Mouse (Mus musculus): ENCODE results near the gene Pcsk4. TPM values are rescaled to one million over a fixed set of nuclear protein-coding genes. Genes with fewer than 3 reads are reported as not detected.

The Pcsk4 gene
- total and polyA plus RNA-seq, 2 experiments from 2014 or later: 7.5 to 14.6 TPM

DNA sequence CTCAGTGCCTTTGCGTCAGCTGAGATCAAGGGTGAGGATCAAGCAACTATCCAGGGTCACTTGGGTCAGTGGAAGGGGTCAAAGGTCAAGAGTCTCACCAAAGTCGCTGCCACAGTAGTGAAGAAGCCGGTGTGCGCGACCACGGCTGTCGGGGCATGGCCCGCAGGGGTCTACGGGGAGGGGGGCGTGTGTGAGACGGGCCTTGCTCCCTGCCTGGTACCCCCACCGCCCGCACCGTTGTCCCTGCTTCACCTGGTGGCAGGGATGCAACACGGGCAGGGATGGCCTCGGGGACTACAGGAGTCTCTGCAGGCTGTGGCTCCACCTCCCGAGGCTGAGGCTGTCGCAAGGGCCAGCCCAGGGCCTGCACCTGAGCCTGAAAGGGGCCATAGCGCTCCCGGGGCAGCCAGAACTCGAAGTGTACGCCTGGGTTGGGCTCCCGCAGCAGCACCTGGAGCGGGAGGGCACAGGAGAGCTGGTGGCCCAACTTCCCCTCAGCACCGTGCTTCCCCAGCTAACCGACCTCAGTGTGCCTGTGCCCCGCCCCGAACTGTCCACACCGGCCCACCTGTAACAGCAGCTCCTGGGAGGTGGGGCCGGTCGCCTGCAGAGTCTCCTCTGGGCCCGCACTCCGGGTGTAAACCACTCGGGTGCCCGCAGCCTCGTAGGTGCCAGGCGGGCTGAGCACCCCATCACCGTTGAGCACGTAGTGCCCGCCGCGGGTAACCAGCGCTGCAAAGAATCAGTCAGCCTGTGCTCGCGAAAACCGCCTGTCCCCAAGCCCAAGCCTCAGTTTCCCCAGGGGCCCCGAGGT is 12.4 kb upstream of the Pcsk4 start:
- Histone ChIP-seq H3K27me3 (ENCODE audit: insufficient read depth, low read length) (peaks cover 55% of the 10 kb centered on the region), H3K4me1 (ENCODE audit: insufficient read depth, low read length) (0 out of 2 replicates have a peak, but pooled peaks cover 2% of the 10 kb centered on the region), H3K9ac (replicated peaks; ENCODE audit: low read length, poor library complexity, severe bottlenecking) (no peak overlapping the region), H3K36me3 (ENCODE audit: insufficient read depth, low read length) (no peaks in the 10 kb centered on the region), H3K9me3 (ENCODE audit: low read length) (no peaks in the 10 kb centered on the region), H3K27ac (ENCODE audit: low read depth, low read length) (no peak overlapping the region), H3K4me2 (ENCODE audit: low read depth, low read length, poor library complexity, severe bottlenecking) (peak overlapping the region; percentile 45), H3K4me3 (ENCODE audit: low read depth, low read length) (peak overlapping the region; percentile 25; the same call in 1 of the 2 replicates)
- ATAC-seq (ENCODE audit: low FRiP score): no peak
- TF ChIP-seq CTCF (IDR thresholded peaks at IDR 0.05): no peak
- no peak for DNase-seq (ENCODE audit: low spot score)
- WGBS: 2% methylated on average over 47 of the region's 47 CpGs

DNA sequence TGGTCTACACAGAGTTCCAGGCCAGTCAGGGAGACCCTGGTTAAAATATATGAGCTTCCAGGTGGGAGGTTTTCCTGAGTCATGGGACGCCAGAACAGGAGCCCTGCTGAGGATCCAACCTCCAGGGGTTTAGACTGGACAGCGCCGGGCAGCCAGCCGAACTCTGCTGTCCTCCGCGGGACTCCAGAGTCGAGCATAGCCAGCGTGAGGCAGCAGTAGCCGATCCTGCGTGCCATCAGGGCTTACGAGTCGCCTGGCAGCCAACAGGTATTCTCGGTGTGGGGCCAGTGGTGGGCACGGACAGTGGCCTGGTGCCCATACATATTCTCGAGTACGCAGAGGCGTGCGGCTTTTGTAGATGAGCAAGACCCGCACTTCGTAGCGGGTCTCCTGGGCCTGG is 11.7 kb upstream of the Pcsk4 start:
- DNase-seq (ENCODE audit: low spot score) (no peak), ATAC-seq (ENCODE audit: low FRiP score) (no peak)
- Histone ChIP-seq H3K4me1 (ENCODE audit: insufficient read depth, low read length) (0 out of 2 replicates have a peak, but pooled peaks cover 2% of the 10 kb centered on the region), H3K9me3 (ENCODE audit: low read length) (no peaks in the 10 kb centered on the region), H3K4me2 (ENCODE audit: low read depth, low read length, poor library complexity, severe bottlenecking) (no peak overlapping the region), H3K27ac (ENCODE audit: low read depth, low read length) (no peak overlapping the region), H3K36me3 (ENCODE audit: insufficient read depth, low read length) (no peaks in the 10 kb centered on the region), H3K27me3 (ENCODE audit: insufficient read depth, low read length) (peaks cover 55% of the 10 kb centered on the region), H3K4me3 (ENCODE audit: low read depth, low read length) (no peak overlapping the region), H3K9ac (replicated peaks; ENCODE audit: low read length, poor library complexity, severe bottlenecking) (no peak overlapping the region)
- TF ChIP-seq CTCF (IDR thresholded peaks at IDR 0.05): no peak
- 11% methylated on average over 21 of the region's 21 CpGs for WGBS

DNA sequence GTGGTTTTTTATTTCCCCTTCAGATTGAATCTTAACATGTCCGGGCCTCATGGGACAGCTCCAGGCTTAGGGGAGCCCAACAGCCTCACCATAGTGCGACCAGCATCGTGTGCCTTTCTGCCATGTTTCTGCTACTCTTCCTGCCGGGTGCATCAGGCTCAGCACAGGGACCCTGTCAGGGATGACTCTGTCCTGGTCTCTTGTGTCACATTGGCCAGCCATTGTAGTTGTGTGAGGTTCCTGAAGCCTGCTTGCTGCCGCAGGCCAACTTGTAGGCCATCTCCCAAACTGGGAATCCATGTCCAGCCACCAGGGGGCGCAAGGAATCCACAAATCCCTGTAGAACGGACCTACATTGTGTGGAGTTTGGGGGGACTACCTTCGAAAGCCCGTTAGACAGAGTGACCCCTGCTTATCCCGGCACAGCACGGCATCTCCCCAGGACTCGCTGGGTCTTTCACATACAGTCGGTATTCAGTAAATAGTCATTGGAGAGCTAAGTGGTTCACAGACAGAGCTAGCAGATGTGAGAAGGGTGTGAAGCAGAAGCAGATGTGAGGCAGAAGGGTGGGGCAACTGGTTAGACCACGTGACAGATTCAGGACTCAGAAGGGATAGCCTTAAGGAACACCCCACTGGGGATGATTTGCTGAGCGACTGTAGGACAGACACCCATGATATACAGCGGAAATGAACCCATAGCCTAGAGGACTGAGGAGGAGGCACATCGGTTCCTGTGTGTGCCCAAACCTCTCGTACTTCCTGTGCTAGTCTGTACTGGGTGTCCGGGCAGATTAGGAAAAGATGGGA is 10.8 kb upstream of the Pcsk4 start:
- peak; percentile 36; the same call in 1 of the 2 replicates for ATAC-seq (ENCODE audit: low FRiP score)

DNA sequence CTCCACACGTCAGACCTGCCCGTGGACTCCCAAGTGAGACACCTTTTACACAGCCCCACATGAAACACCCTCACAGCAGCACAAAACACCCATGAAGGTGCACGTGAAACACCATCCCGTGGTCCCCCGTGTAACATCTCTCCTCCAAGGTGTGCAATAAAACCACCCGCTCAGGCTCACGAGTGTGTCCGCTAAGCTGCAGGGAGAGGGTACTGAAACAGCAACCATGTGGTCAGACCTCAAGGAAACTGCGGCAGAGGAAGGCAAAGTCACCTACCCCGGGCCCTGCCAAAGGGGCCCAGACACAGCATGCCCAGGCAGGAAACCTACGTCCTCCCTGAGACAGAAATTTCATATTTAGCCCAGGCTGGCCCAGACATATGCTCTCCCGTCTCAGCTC is 7.0 kb upstream of the Pcsk4 start:
- no peak for TF ChIP-seq CTCF (IDR thresholded peaks at IDR 0.05)
- no peak overlapping the region for H3K9ac ChIP-seq (replicated peaks; ENCODE audit: low read length, poor library complexity, severe bottlenecking)
- H3K4me2 ChIP-seq (ENCODE audit: low read depth, low read length, poor library complexity, severe bottlenecking): no peak overlapping the region
- H3K36me3 ChIP-seq (ENCODE audit: insufficient read depth, low read length): no peaks in the 10 kb centered on the region
- no peak overlapping the region for H3K4me3 ChIP-seq (ENCODE audit: low read depth, low read length)
- peaks cover 10% of the 10 kb centered on the region for H3K27me3 ChIP-seq (ENCODE audit: insufficient read depth, low read length)
- 89% methylated on average over 12 of the region's 12 CpGs for WGBS
- no peaks in the 10 kb centered on the region for H3K4me1 ChIP-seq (ENCODE audit: insufficient read depth, low read length)
- no peak for ATAC-seq (ENCODE audit: low FRiP score)
- H3K27ac ChIP-seq (ENCODE audit: low read depth, low read length): no peak overlapping the region
- no peaks in the 10 kb centered on the region for H3K9me3 ChIP-seq (ENCODE audit: low read length)
- DNase-seq (ENCODE audit: low spot score): no peak

More for the DNA sequence above, 10.8 kb upstream of the Pcsk4 start:
- H3K9me3 ChIP-seq (ENCODE audit: low read length): no peaks in the 10 kb centered on the region
- no peak overlapping the region for H3K4me3 ChIP-seq (ENCODE audit: low read depth, low read length)
- 0 out of 2 replicates have a peak, but pooled peaks cover 2% of the 10 kb centered on the region for H3K4me1 ChIP-seq (ENCODE audit: insufficient read depth, low read length)
- H3K27me3 ChIP-seq (ENCODE audit: insufficient read depth, low read length): peaks cover 46% of the 10 kb centered on the region
- WGBS: 22% methylated on average over 19 of the region's 19 CpGs
- no peak overlapping the region for H3K4me2 ChIP-seq (ENCODE audit: low read depth, low read length, poor library complexity, severe bottlenecking)
- peak; percentile 95 for TF ChIP-seq CTCF (IDR thresholded peaks at IDR 0.05)
- H3K36me3 ChIP-seq (ENCODE audit: insufficient read depth, low read length): no peaks in the 10 kb centered on the region
- no peak overlapping the region for H3K27ac ChIP-seq (ENCODE audit: low read depth, low read length)
- peak; percentile 88 for DNase-seq (ENCODE audit: low spot score)
- no peak overlapping the region for H3K9ac ChIP-seq (replicated peaks; ENCODE audit: low read length, poor library complexity, severe bottlenecking)

DNA sequence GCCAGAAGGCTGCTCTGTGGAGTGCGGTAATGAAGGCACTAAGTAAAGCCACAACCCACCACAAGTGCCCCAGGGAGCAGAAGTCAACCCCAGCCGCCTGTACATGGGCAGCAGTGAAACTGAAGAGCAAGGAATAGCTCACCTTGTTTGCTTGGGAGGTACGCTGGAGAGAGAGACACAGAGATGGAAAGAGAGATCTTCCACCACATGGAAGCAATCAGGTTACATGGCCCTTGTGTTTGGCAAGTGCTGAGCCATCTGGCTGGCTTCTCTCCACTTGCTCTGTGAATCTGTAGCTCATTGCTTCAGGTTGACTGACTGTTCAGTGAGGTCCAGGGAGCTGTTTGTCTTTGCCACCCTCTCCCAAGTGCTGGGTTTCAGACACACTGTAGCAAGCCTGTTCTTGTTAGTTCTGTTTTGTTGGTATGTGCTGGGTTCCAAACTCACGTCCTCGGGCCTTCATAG is 3.3 kb upstream of the Pcsk4 start:
- Histone ChIP-seq H3K4me3 (ENCODE audit: low read depth, low read length) (no peak overlapping the region), H3K4me1 (ENCODE audit: insufficient read depth, low read length) (peaks cover 5% of the 10 kb centered on the region; the same call in 1 of the 2 replicates), H3K27ac (ENCODE audit: low read depth, low read length) (no peak overlapping the region), H3K9ac (replicated peaks; ENCODE audit: low read length, poor library complexity, severe bottlenecking) (no peak overlapping the region), H3K4me2 (ENCODE audit: low read depth, low read length, poor library complexity, severe bottlenecking) (no peak overlapping the region), H3K27me3 (ENCODE audit: insufficient read depth, low read length) (no peaks in the 10 kb centered on the region), H3K36me3 (ENCODE audit: insufficient read depth, low read length) (no peaks in the 10 kb centered on the region), H3K9me3 (ENCODE audit: low read length) (no peaks in the 10 kb centered on the region)
- no peak for ATAC-seq (ENCODE audit: low FRiP score)
- TF ChIP-seq CTCF (IDR thresholded peaks at IDR 0.05): no peak
- WGBS: 80% methylated on average over 5 of the region's 5 CpGs
- peak; percentile 58 for DNase-seq (ENCODE audit: low spot score)

Data from midbrain, postnatal 0 days (tissue).